In the genomic region with DNA sequence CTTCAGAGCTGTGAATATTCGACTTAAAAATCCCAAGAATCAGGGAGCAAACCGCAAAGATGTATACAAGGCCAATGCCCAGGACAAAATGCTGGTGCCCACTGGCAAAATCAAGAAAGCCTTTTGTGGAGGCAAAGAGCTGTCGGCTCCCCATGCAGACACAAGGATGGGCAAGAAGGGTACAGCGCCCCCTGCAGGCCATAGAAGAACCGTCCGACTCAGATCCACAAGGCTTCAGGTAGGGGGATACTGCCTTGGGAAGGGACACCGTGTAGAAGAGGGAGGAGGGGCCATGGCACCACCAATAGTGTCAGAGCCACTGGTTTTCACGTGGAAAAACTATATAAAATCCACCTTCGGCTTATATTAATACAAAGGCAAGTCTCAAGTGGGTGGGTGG, we compare ENCODE assay signal across 13 mouse cellular contexts.
DNase-seq lines count a peak whose midpoint lies in the region; ATAC-seq and TF ChIP-seq lines count a peak whose summit lies in the region.
"Had no signal": no experiment of that assay in that cellular context is flagged by ENCODE, and none has a peak within 500 bp of the region (broad histone marks: within the 10 kb centered on the region; RNA-seq: fewer than 3 reads in every experiment).

No protein-coding gene starts in this region.

- no peaks in the 10 kb centered on the region for H3K9me3 ChIP-seq in hindbrain, postnatal 0 days (ENCODE audit: low read length)
- H3K9me3 ChIP-seq in hindbrain, embryonic 16.5 days (ENCODE audit: control insufficient read depth, low read length): no peaks in the 10 kb centered on the region
- H3K9me3 ChIP-seq in midbrain, postnatal 0 days (ENCODE audit: low read length): no peaks in the 10 kb centered on the region
- no peaks in the 10 kb centered on the region for H3K9me3 ChIP-seq in midbrain, embryonic 16.5 days (replicated peaks; ENCODE audit: control insufficient read depth, low read length, poor library complexity, severe bottlenecking)
- H3K9me3 ChIP-seq: forebrain, embryonic 12.5 days; kidney, embryonic 15.5 days had no signal

- no peak overlapping the region for H3K4me2 ChIP-seq in hindbrain, postnatal 0 days (ENCODE audit: low read depth, low read length)
- H3K4me2 ChIP-seq in hindbrain, embryonic 16.5 days (ENCODE audit: low read length): no peak overlapping the region
- no peak overlapping the region for H3K4me2 ChIP-seq in midbrain, postnatal 0 days (ENCODE audit: low read depth, low read length, poor library complexity, severe bottlenecking)
- no peak overlapping the region for H3K4me2 ChIP-seq in midbrain, embryonic 16.5 days (ENCODE audit: low read length)
- H3K4me2 ChIP-seq: forebrain, embryonic 12.5 days; kidney, embryonic 15.5 days had no signal

- H3K4me1 ChIP-seq in hindbrain, postnatal 0 days (ENCODE audit: insufficient read depth, low read length): no peaks in the 10 kb centered on the region
- H3K4me1 ChIP-seq in hindbrain, embryonic 16.5 days (ENCODE audit: control insufficient read depth, insufficient read depth, low read depth, low read length): no peaks in the 10 kb centered on the region
- H3K4me1 ChIP-seq in midbrain, postnatal 0 days (ENCODE audit: insufficient read depth, low read length): no peaks in the 10 kb centered on the region
- no peaks in the 10 kb centered on the region for H3K4me1 ChIP-seq in midbrain, embryonic 16.5 days (ENCODE audit: control insufficient read depth, insufficient read depth, low read length)
- H3K4me1 ChIP-seq in testis, adult 2 months (ENCODE audit: control insufficient read depth, insufficient read depth, low read length): no peaks in the 10 kb centered on the region
- no peaks in the 10 kb centered on the region for H3K4me1 ChIP-seq in lung, adult 2 months (ENCODE audit: control insufficient read depth, insufficient read depth, low read length)
- H3K4me1 ChIP-seq: forebrain, embryonic 12.5 days; kidney, embryonic 15.5 days had no signal

- no peak for TF ChIP-seq POLR2A in testis, adult 2 months (IDR thresholded peaks at IDR 0.05; ENCODE audit: control insufficient read depth, low read depth, low read length)
- no peak for TF ChIP-seq POLR2A in lung, adult 2 months (IDR thresholded peaks at IDR 0.05; ENCODE audit: borderline replicate concordance, extremely low read depth, low read depth, low read length)

- WGBS in hindbrain, postnatal 0 days: 42% methylated on average over 9 of the region's 9 CpGs
- 43% methylated on average over 9 of the region's 9 CpGs for WGBS in hindbrain, embryonic 16.5 days
- 40% methylated on average over 9 of the region's 9 CpGs for WGBS in midbrain, postnatal 0 days
- 40% methylated on average over 9 of the region's 9 CpGs for WGBS in midbrain, embryonic 16.5 days
- 41% methylated on average over 9 of the region's 9 CpGs for WGBS in lung, adult 2 months

- no peak overlapping the region for H3K4me3 ChIP-seq in hindbrain, postnatal 0 days (ENCODE audit: low read length)
- H3K4me3 ChIP-seq in hindbrain, embryonic 16.5 days (ENCODE audit: low read length): no peak overlapping the region
- H3K4me3 ChIP-seq in midbrain, postnatal 0 days (ENCODE audit: low read depth, low read length): no peak overlapping the region
- no peak overlapping the region for H3K4me3 ChIP-seq in midbrain, embryonic 16.5 days (ENCODE audit: low read depth, low read length)
- no peak overlapping the region for H3K4me3 ChIP-seq in testis, adult 2 months (ENCODE audit: control insufficient read depth, low read depth, low read length)
- H3K4me3 ChIP-seq in lung, adult 2 months (replicated peaks; ENCODE audit: extremely low read depth, low read depth, low read length): no peak overlapping the region
- H3K4me3 ChIP-seq: forebrain, embryonic 12.5 days; kidney, embryonic 15.5 days; myocyte had no signal

- H3K36me3 ChIP-seq in hindbrain, postnatal 0 days (ENCODE audit: insufficient read depth, low read length): no peaks in the 10 kb centered on the region
- no peaks in the 10 kb centered on the region for H3K36me3 ChIP-seq in hindbrain, embryonic 16.5 days (ENCODE audit: control insufficient read depth, insufficient read depth, low read length)
- no peaks in the 10 kb centered on the region for H3K36me3 ChIP-seq in midbrain, postnatal 0 days (ENCODE audit: insufficient read depth, low read length)
- H3K36me3 ChIP-seq in midbrain, embryonic 16.5 days (ENCODE audit: control insufficient read depth, insufficient read depth, low read length): no peaks in the 10 kb centered on the region
- H3K36me3 ChIP-seq in testis, adult 2 months (ENCODE audit: control insufficient read depth, insufficient read depth, low read length): no peaks in the 10 kb centered on the region
- H3K36me3 ChIP-seq: forebrain, embryonic 12.5 days; kidney, embryonic 15.5 days had no signal

- no peak overlapping the region for H3K9ac ChIP-seq in hindbrain, postnatal 0 days (replicated peaks; ENCODE audit: low read length)
- H3K9ac ChIP-seq in hindbrain, embryonic 16.5 days (ENCODE audit: low read depth, low read length): no peak overlapping the region
- H3K9ac ChIP-seq in midbrain, postnatal 0 days (replicated peaks; ENCODE audit: low read length, poor library complexity, severe bottlenecking): no peak overlapping the region
- no peak overlapping the region for H3K9ac ChIP-seq in midbrain, embryonic 16.5 days (ENCODE audit: low read depth, low read length)
- H3K9ac ChIP-seq: forebrain, embryonic 12.5 days; kidney, embryonic 15.5 days had no signal

- DNase-seq in adrenal gland, adult (ENCODE audit: inconsistent age in 2 of 2, low spot score in 1 of 2): peak; percentile 7 to 29
- DNase-seq in adrenal gland, adult 8-10 months: no peak
- DNase-seq in hindbrain, postnatal 0 days (ENCODE audit: low spot score): peak; percentile 40
- no peak for DNase-seq in midbrain, postnatal 0 days (ENCODE audit: low spot score)
- no peak for DNase-seq in lung, adult 2 months
- DNase-seq: heart, postnatal 36 days; lung, postnatal 14 days had no signal

- ATAC-seq in hindbrain, postnatal 0 days: no peak
- no peak for ATAC-seq in hindbrain, embryonic 16.5 days
- ATAC-seq in midbrain, postnatal 0 days (ENCODE audit: low FRiP score): no peak
- ATAC-seq in midbrain, embryonic 16.5 days: no peak

- no peak overlapping the region for H3K27ac ChIP-seq in hindbrain, postnatal 0 days
- H3K27ac ChIP-seq in hindbrain, embryonic 16.5 days (ENCODE audit: low read depth, low read length): no peak overlapping the region
- no peak overlapping the region for H3K27ac ChIP-seq in midbrain, postnatal 0 days (ENCODE audit: low read depth, low read length)
- no peak overlapping the region for H3K27ac ChIP-seq in midbrain, embryonic 16.5 days (ENCODE audit: low read length)
- H3K27ac ChIP-seq in testis, adult 2 months (ENCODE audit: control insufficient read depth, insufficient read depth, low read depth, low read length): no peak overlapping the region
- H3K27ac ChIP-seq: forebrain, embryonic 12.5 days; kidney, embryonic 15.5 days had no signal

- peak; percentile 56 for TF ChIP-seq CTCF in hindbrain, postnatal 0 days (IDR thresholded peaks at IDR 0.05; ENCODE audit: low read depth)
- TF ChIP-seq CTCF in midbrain, postnatal 0 days (IDR thresholded peaks at IDR 0.05): peak; percentile 52
- peak; percentile 79; the same call in 1 of the 2 replicates for TF ChIP-seq CTCF in testis, adult 2 months (IDR thresholded peaks at IDR 0.05; ENCODE audit: control insufficient read depth, insufficient read depth, insufficient replicate concordance, low read depth, low read length)
- no peak for TF ChIP-seq CTCF in lung, adult 2 months (IDR thresholded peaks at IDR 0.05; ENCODE audit: insufficient read depth, low read length)

- no peaks in the 10 kb centered on the region for H3K27me3 ChIP-seq in hindbrain, postnatal 0 days (ENCODE audit: insufficient read depth, low read length)
- no peaks in the 10 kb centered on the region for H3K27me3 ChIP-seq in hindbrain, embryonic 16.5 days (replicated peaks; ENCODE audit: control insufficient read depth, insufficient read depth, low read length)
- no peaks in the 10 kb centered on the region for H3K27me3 ChIP-seq in midbrain, postnatal 0 days (ENCODE audit: insufficient read depth, low read length)
- no peaks in the 10 kb centered on the region for H3K27me3 ChIP-seq in midbrain, embryonic 16.5 days (ENCODE audit: control insufficient read depth, insufficient read depth, low read depth, low read length)
- no peaks in the 10 kb centered on the region for H3K27me3 ChIP-seq in testis, adult 2 months (ENCODE audit: control insufficient read depth, insufficient read depth, low read length)
- H3K27me3 ChIP-seq: kidney, embryonic 15.5 days had no signal

Comparison
In these comparisons a context has a peak if more than half of its experiments do, and no peak if none do; other contexts are left out.
1. DNase-seq: peak in adrenal gland, adult (2 of 2) and hindbrain, postnatal 0 days (single experiment); none in adrenal gland, adult 8-10 months (single experiment), midbrain, postnatal 0 days (single experiment) and lung, adult 2 months (single experiment).